Mouse (Mus musculus): ENCODE measurements around the gene Sec14l2. TPM values are rescaled to one million over a fixed set of nuclear protein-coding genes. Genes with fewer than 3 reads are reported as not detected.
A peak's percentile ranks its signal among the peaks of the same experiment; 100 is the strongest.
"Not testable (repeated sequence)": the region's sequence is repeated elsewhere in the genome, so short reads cannot be mapped to it uniquely, and the experiment has no call there.

The Sec14l2 gene
- total RNA-seq, 2 experiments from 2014 or later = 1.2 TPM

GRCm38 (mm10) chr11:4134986-4135935, 12.0 kb upstream of the Sec14l2 start, which contains the start of gene Rnf215:
Rnf215 (plus strand) TSS chr11:4135202.
- intact Hi-C loops (cut with DNase I) = loop anchor here (1.0 to 2.0 kb wide), 3 partner anchors 25 to 288 kb away; partner anchors contain the start of genes Ccdc157 and Sf3a1
- peak; percentile 94 to 95 for DNase-seq

DNA sequence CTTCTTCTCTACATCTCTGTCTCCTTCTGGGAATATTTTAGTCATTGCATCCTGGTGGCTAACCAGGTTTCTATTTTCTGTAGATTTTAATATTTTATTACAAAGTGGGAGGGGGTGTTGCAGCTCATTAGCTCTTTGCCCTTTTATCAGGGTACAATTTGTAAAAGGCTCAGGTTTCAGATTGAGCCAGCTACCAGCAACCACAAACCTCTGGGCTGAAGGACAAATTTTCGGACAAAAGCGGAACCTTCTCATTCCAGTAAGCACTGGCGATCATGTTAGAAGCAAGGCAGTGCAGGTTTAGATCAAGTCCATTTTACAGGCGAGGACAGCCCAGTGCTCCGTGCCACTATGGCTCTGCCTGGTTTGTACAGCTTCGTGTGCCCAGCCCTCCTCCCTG, 11.2 kb upstream of the Sec14l2 start:
- DNase-seq = no peak
- intact Hi-C loops (cut with DNase I) = loop anchor here (1.0 to 2.0 kb wide), 2 partner anchors 86 to 288 kb away; no protein-coding TSS in a partner anchor

DNA sequence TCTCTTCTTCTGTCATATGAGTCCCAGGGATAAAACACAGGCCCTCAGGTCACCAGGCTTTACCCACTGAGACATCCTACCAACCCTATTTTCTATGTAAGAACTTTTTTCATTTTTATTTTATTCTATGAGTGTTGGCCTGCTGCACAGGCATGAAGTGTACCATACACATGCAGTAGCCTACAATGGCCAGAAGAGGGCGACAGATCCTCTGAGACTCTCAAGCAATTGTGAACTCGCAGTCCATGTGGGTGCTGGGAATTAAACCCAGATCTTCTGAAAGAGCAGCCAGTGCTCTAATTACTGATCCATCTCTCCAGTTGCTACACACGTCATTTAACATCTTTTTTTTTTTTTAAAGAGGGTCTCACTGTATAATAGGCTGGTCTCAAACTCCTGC, 10.2 kb upstream of the Sec14l2 start:
- intact Hi-C loops (cut with DNase I) = no loop called here
- DNase-seq = no peak

- DNase-seq; intact Hi-C loops (cut with DNase I): not testable (repeated sequence)
Measured at GRCm38 (mm10) chr11:4128461-4128860, 5.2 kb upstream of the Sec14l2 start.

GRCm38 (mm10) chr11:4127059-4127458, 3.8 kb upstream of the Sec14l2 start:
- intact Hi-C loops (cut with DNase I) = no loop called here
- DNase-seq = no peak

- intact Hi-C loops (cut with DNase I) = loop anchor here (2.0 kb wide), 1 partner anchor 29 kb away; the partner anchor contains the start of gene Mtfp1
- peak in 1 of 2 experiments; percentile 43 for DNase-seq
Measured at GRCm38 (mm10) chr11:4123922-4124321, 707 bp upstream of the Sec14l2 start.

DNA sequence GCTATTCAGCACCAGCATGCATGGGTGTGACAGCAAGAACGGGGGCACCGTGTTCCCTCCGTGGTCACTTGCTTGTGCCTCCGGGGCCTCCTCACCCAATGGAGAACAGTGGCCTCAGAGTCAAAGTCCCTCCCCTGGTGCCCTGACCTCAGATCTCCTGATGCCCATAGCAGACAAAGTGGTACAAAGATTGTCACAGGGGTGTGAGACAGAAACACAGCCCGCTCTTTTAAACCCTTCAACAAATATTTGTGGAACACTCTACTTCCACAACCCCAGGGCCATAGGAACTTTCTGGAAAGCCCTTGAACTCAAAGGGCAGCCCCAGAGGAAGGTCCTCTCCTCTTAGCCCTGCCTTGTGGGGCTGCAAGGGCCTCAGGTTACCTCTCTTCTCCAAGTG, 989 bp downstream of the Sec14l2 start:
- intact Hi-C loops (cut with DNase I) = no loop called here
- DNase-seq = no peak

DNA sequence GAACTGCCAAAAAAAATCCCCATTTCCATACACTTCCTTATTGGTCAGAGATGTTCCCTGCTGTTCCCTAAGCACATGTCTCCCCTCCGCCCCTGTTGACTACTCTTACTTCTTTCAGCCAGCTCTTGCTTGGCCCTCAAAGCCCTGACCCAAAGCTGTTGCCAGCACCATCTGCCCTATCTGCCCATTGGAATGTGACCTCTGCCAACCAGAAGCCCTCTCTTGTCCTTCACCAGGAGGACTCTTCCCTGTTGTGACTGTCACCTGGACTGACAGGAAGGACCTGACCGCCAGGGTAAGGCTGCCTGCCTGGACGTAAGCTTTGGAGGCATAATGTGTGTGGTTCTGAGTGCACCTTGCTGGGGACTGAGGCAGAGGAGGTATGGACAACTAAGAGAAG, 1.5 kb downstream of the Sec14l2 start:
- intact Hi-C loops (cut with DNase I) = no loop called here
- DNase-seq = no peak

DNA sequence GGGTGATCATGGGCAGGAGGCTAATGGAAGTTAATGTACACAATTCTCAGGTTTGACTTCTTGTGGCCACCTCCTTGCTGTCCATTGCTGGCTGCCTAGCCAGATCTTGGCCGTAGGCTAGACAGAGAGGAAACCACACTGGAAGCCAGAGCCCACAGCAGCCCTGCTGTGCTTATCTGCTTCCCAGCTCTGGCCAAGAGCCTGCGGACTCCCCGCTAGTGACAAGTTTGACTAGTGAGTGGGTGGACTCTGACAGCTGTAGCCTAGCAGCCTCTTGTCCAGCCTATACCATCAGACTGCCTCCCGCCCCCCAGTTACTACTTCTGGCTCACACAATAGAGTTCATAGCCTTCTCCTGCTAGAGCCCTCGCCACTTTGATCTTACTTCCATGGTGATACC, 3.6 kb downstream of the Sec14l2 start:
- DNase-seq = no peak
- intact Hi-C loops (cut with DNase I) = no loop called here

- DNase-seq = peak; percentile 66 to 73
- intact Hi-C loops (cut with DNase I) = no loop called here
Measured at GRCm38 (mm10) chr11:4118081-4118921, 4.9 kb downstream of the Sec14l2 start.

DNA sequence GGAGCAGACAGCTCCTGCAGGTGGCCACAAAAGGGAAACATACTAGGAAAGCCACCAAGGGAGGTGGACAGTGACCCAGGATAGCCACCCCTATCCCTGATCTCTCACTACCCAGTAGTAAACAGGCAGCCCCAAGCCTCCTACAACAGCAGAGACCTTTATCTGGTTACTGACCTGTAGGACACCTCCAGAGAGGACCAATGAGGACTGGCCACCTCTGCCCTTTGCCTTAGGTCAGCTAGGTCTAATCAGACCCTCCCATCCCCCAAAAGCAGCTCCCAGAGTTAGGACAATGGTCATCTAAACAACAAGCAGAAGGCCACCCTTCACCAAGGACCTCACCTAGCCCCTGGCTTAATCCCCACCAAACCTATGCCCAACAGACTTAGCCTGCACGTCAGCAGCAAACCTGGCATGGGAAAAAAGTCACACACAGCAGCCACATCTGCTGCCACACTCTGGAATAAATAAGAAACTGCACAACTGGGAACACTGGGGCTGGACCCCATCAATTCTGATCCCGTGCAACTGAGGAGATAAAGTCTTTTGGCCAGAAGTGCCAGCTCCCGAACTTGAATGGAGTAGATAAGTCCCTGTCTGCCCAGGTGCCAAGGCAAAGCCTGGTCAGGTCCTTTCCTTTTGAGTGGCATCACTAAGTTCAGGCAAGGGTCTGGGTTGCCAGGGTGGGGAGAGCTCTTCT, 5.7 kb downstream of the Sec14l2 start:
- DNase-seq = no peak
- intact Hi-C loops (cut with DNase I) = no loop called here

GRCm38 (mm10) chr11:4116458-4117141, 6.6 kb downstream of the Sec14l2 start:
- no peak for DNase-seq
- intact Hi-C loops (cut with DNase I) = no loop called here

DNA sequence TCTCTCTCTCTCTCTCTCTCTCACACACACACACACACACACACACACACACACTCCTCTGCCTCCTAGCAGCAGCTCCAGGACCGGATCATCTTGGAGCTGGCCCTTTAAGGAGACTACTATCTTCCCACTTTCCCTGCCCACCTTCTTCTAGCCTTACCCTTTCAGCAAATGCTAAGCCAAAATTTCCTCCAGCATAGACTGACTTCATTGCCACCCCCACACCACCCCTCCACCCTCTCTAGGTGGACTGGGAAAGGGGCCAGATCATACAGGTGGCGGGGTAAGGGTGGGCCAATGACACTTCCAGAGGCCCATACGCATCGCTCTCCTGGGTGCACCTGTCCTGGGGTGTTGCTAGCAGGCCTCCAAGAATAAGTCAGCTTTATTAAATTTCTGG, 7.8 kb downstream of the Sec14l2 start:
- DNase-seq = no peak
- intact Hi-C loops (cut with DNase I) = no loop called here

GRCm38 (mm10) chr11:4114541-4114940, 8.7 kb downstream of the Sec14l2 start:
- DNase-seq; intact Hi-C loops (cut with DNase I): not testable (repeated sequence)

GRCm38 (mm10) chr11:4113970-4114369, 9.2 kb downstream of the Sec14l2 start:
- DNase-seq = no peak
- intact Hi-C loops (cut with DNase I) = no loop called here

DNA sequence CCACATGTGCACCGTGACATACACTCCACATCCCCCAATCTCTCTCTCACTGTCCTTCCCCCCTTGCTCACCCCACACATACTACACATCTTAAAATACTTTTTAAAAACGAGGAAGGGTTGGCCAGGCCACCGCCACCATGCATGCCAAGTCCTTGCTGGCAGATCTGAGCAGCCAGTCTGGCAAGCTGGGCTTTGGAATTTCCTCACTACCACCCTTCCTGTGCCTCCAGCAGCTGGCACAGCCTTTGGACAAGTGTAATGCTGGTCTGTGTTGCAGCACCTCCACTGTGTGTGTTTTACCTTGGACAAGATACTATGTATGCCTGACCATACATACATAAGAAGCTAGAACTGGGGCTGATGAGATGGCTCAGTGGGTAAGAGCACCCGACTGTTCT, 9.7 kb downstream of the Sec14l2 start:
- no peak for DNase-seq
- intact Hi-C loops (cut with DNase I) = no loop called here

DNA sequence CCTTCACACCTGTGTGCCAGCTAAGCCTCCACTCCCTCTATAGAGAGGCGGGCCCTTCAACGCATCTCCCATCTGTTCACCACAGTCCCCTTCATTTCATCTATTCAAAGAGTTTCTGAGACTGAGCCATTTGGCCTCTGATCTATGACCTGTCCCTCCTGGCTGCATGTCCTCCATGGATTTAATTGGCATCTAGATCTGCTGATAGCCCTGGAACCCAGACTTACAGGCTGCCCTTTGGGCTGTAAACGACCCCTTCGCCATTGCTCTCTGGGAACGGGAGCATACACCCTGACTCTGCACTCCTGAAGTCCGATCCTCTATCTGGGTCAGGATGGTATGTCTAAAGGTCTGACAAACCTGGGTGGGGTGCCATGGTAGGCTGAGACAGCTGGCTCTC, 10.4 kb downstream of the Sec14l2 start:
- no peak for DNase-seq
- intact Hi-C loops (cut with DNase I) = no loop called here

- no peak for DNase-seq
- intact Hi-C loops (cut with DNase I) = no loop called here
Measured at GRCm38 (mm10) chr11:4112033-4112432, 11.2 kb downstream of the Sec14l2 start.

- no peak for DNase-seq
- intact Hi-C loops (cut with DNase I) = no loop called here
Measured at GRCm38 (mm10) chr11:4108691-4109090, 14.5 kb downstream of the Sec14l2 start.

- not testable (repeated sequence) for DNase-seq
Measured at GRCm38 (mm10) chr11:4107901-4108300, 15.3 kb downstream of the Sec14l2 start.

More at GRCm38 (mm10) chr11:4107901-4108300, 15.3 kb downstream of the Sec14l2 start:
- intact Hi-C loops (cut with DNase I) = not testable (repeated sequence)
